Mouse (Mus musculus) inflammation-experienced regulatory T-cells, adult 6 months (primary cell): ENCODE data around the gene Kctd21. TPM values are rescaled to one million over a fixed set of nuclear protein-coding genes. Genes with fewer than 3 reads are reported as not detected.

Source experiments
- ATAC-seq: one replicate; pipeline ENCODE4 v1.8.0; 2017
- polyA plus RNA-seq, 3 experiments: library from polyadenylated mRNA; unstranded; fragments of 100-300 nt; shearing (Covaris generic); gene quantifications; one replicate each; pipeline ENCODE4 v1.2.1; 2017

Kctd21 gene
- polyA plus RNA-seq, 3 experiments from 2014 or later = 0.97 to 1.6 (median 1.5) TPM

DNA sequence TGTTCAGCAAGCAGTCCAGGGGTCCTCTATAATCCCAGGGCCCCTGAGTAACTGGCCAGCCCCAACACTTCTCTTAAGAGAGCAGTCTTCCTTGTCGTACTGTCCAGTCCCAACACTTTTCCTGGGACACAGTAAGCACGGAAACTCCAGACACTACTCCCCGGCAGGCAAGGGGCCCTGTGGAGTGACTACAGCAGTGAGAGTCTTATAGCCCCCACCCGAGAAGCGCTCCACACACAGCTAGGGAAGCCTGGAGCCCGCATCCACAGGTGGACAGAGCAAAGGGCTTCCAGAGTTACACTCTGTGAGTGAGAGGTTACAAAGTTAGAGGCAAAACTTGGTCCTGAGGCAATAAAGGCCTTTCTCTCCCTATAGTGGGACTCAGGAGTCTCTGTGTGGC is 17.3 kb downstream of the Kctd21 start:
- ATAC-seq = no peak

GRCm38 (mm10) chr7:97350891-97351290 is 18.8 kb downstream of the Kctd21 start:
- no peak for ATAC-seq

- ATAC-seq = no peak
Measured at GRCm38 (mm10) chr7:97351792-97352513, 19.8 kb downstream of the Kctd21 start.

DNA sequence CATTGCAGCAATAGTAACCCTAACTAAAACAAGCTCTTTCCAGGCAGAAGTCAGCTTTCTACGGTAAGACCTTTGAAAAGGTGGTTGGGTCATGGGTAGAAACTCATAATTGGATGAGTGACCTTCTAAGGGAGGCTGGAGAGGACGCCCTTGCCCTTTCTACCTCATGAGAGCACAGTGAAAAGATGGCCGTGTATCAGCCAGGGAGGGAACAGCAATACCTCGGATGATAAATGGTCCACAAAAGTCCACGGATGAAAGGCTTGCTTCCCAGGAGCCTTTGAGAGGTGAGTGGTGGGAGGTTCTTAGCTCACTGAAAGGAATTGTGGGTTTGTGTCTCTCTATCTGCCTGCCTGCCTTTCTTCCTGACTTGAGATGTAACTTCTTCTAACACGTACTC is 21.2 kb downstream of the Kctd21 start:
- ATAC-seq = no peak

GRCm38 (mm10) chr7:97355068-97355841 is 23.1 kb downstream of the Kctd21 start:
- ATAC-seq = no peak

- ATAC-seq = no peak
Measured at GRCm38 (mm10) chr7:97356253-97356652, 24.1 kb downstream of the Kctd21 start.

- no peak for ATAC-seq
Measured at GRCm38 (mm10) chr7:97356875-97357276, 24.7 kb downstream of the Kctd21 start.

GRCm38 (mm10) chr7:97357840-97358239 is 25.7 kb downstream of the Kctd21 start:
- ATAC-seq = no peak

- no peak for ATAC-seq
Measured at GRCm38 (mm10) chr7:97358347-97358746, 26.2 kb downstream of the Kctd21 start.

DNA sequence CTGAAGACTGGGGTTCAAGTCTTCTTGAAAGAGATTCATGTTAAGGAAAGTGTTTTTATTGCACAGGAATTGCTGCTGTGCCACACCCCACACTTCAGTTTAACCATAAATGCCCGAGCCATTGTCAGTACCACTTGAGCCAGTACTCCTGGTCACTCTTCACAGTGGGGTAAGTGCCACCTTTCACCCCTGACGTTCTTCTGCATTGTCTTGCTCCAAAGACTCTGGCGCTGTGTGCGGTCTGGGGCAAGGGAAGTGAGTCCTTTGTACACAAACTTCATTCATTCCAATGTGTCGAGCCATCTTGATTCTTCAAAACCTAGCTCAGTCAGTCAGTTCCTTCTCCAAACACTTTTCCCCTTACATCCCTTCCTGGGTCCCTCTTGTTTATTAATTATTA is 28.0 kb downstream of the Kctd21 start:
- ATAC-seq = no peak

DNA sequence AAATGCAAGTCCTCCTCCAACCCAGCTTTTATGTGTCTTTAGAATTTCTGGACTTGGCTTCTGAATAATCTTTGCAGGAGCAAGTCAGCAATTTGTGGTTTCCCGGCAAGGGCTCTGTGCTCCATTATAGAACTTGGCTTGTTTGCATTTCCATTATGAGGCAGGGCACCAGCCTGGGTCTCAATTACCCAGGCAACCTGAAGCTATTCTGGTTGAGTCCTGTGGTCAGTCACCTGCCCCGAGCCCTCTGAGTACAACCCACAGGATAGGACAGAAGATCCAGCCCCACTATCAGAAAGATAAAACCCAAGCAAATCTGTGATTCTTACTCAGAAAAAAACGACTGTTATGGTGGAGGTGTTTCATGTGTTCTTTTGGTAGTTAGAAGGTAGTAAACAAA is 28.8 kb downstream of the Kctd21 start:
- no peak for ATAC-seq

DNA sequence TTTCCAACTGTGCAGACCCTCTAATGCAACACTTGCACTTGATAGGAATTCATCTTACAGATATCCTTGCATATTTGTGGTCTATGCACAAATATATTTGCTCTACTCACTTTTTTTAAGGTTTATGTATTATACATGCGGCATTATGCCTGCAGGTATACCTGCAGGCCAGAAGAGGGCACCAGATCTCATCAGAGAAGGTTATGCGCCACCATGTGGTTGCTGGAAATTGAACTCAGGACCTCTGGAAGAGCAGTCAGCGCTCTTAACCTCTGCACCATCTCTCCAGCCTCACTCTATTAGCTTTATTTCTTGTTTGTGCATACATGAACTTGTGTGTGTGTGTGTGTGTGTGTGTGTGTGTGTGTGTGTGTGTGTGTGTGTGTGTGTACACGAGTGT is 29.3 kb downstream of the Kctd21 start:
- no peak for ATAC-seq

GRCm38 (mm10) chr7:97365887-97366286 is 33.8 kb downstream of the Kctd21 start:
- no peak for ATAC-seq

- ATAC-seq = no peak
Measured at GRCm38 (mm10) chr7:97375101-97375500, 43.0 kb downstream of the Kctd21 start.

- no peak for ATAC-seq
Measured at GRCm38 (mm10) chr7:97375906-97376305, 43.8 kb downstream of the Kctd21 start.

- ATAC-seq = no peak
Measured at GRCm38 (mm10) chr7:97379304-97379703, 47.2 kb downstream of the Kctd21 start.

DNA sequence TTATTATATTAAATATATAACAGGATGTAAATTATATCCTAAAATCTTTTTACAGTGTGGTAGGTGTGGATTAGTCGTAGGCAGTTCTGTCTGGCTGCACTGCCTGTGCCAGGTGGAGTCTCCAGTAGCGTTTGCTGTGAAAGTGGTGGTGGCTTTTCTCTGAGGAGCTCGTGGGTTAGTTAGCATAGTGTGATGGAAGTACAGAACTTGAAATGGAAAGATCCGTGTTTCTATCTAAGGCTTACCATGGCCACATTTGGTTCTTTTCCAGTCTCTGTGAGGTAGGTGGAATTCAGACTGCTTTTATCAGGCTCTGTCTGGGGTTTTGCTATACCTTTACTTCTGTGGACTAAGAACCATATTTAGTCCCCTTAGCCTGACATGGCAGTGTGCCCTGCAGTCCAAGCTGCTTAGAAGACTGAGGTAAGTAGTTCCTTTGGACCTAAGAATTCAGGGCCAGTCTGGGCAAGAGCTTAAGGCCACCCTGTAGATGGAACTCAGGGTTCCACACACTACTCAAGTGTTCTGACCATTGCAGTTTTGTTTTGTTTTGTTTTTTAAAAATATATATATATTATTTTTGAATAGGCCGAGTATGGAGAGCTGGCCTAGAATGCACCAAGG is 48.5 kb downstream of the Kctd21 start:
- no peak for ATAC-seq

GRCm38 (mm10) chr7:97382661-97383060 is 50.5 kb downstream of the Kctd21 start:
- ATAC-seq = no peak

DNA sequence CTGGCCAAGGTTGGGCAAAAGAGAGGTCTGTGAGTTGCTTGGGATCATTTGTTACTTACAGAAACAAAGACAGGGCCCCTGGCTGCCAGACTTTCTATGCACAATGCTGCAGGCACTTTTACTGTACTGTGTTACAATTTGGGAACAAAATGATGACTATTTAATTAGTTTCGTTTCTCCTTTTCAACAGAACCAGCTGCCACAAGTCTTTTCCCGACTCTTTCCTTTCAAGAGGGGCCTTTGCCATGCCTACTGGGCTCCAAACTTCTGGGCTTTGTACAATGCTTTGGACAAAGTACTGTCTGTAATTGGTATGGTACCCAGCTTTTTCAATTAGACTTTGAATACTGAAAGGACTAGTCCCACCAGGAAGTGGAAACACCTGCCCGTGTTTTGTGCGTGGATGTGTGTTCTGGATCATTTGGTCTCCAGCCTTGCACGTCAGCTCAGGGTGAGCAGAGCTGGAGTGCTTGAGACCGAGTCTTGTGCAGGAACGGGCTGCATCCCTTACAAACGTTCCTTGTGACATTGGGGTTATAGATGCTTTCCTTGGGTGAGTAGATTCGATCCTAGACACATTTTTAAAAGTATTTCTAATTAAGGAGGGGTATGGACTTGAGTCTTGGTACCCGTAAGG is 51.5 kb downstream of the Kctd21 start:
- ATAC-seq = no peak

DNA sequence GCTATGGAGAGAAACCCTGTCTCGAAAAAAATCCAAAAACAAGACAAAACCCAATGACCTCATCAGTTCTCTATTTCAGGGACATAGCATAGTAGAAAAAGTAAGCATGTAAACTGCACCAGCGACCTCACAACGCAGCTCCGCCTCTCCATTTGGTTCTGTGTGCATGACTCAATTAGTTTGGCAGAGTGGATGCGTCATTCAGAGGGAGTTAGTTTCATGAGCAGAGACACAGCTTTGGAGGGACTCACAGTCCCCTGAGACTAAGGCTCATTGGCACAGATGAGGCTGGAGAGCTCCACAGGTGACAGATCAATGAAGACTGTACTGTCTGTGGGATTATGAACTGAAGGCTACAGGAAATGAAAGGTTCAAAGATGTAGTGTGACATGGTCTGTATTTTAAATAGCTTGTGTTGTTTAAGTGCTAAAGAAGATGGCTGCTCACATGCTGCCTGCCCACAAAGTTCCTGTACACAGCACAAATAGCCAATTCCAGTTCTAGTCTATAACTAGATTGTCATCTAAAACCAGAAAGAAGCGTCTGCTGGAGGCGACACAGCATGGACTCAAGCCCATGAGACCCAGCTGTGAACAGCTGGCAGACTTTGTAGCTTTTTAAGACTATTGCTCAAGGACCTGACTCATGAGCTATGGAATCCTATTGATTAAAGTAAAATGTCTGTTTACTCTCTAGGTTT is 54.1 kb downstream of the Kctd21 start:
- no peak for ATAC-seq

DNA sequence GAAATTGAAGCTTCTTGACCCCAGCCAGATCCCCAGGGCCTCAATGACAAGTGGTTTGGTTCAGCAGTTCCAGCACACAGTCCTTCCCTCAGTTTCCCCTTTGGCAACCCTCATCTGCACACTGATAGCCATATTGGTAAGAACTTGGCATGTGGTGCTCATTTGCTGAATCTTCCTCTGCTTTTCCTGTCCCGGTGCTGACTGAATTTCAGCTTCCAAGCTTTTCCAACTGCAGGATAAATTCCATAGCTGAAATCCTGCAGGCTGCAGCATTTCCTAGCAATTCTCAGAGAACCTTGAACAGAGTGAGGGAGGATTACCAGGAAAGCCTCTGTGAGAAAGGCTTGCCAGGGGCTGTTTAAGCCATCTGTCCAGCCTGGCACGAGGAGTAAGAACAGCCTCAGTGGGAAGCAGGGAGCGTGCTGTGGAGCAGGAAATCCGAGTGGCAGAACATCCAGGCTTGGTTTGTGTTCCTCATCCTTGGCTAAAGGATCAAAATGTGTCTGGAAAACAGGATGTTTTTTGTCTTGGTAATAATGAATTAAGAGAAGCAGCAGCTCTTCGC is 54.8 kb downstream of the Kctd21 start:
- ATAC-seq = no peak

DNA sequence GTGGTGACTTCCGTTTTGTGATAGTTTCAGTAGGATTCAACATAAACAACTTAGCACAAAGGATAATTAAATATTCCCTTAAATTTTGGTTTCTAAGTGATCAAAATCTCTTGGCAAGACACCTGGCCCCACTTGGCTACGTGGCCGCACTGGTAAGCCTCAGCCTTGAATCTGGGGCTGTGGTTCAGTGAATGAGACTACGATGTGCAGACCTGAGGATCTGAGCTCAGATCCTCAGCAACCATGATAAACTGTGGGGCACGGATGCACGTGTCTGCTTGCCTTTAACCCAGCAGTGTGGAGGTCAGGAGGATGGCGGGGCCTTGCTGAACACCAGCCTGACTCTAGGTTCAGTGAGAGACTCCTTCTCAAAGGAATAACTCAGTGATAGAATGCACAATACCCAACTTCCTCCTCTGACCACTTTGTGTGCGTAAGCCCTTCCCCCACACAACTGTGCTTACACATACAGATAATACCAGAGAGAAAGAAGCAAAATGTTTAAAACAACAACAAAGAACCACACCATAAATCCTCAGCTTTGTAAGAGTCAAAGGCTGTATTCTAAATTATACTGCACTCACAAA is 55.5 kb downstream of the Kctd21 start:
- ATAC-seq = no peak
